Mouse (Mus musculus) cerebellum, adult 11 months (tissue): ENCODE measurements around the gene Fbxw7.

Experiments used
- DNase-seq: peaks from one replicate; pipeline ENCODE4 v3.0.0; 2022

Fbxw7 gene

GRCm38 (mm10) chr3:84906528-84906927, 91.5 kb downstream of the Fbxw7 start:
- DNase-seq = no peak

- DNase-seq = no peak
These were observed 99.2 kb downstream of the Fbxw7 start for GRCm38 (mm10) chr3:84914284-84914683.

GRCm38 (mm10) chr3:84917903-84918679, 103.0 kb downstream of the Fbxw7 start:
- no peak for DNase-seq

DNA sequence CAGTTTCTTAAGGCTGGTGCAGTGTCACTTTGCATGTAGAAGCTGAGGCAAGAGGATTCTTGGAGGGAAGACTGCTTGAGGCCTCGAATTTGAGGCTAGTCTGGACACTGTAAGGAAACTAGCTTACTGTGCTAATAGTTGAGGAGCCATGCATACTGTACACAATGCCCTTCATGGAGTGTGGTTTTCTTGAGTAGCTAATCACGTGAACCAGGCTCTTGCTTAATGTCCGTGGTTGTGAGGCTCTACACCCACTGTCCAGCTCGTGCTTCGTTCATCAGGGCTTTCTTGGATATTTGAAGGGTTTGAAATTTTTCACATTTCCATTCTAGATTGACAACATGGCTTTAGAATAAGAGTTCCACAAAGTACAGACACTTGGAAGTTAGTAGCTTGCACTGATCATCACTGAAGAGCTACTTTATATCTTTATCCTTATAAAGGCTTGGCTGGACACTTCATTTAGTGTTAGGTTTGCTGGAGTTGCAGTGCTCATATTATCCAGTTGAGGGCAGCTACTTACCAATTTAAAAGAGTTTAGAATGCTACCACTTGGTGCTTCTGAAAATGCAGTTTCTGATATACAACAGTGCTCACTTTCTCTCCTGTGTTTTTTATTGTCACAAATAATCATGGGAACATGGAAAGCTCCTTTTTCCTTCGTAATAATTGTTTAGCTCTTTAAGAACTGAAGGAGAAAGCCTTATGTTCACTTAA, 106.8 kb downstream of the Fbxw7 start:
- peak; percentile 10 for DNase-seq

DNA sequence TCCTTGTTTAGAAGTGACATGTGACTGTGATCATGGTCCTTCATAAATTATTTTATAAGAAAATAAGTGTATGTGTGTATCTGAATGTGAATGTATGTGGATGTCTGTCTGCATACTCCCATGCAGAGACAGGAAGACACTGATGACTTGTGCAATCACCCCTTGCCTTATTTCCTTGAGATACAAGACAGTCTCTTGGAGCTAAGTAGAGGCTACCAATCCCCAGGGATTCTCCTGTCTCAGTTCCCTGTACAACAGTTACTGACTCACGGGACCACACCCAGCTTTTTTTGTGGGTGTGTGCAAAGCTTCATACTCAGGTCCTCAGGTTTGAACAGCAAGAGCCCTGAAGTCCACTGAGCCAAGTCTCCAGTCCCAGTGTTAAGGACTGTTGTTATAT, 108.2 kb downstream of the Fbxw7 start:
- no peak for DNase-seq

DNA sequence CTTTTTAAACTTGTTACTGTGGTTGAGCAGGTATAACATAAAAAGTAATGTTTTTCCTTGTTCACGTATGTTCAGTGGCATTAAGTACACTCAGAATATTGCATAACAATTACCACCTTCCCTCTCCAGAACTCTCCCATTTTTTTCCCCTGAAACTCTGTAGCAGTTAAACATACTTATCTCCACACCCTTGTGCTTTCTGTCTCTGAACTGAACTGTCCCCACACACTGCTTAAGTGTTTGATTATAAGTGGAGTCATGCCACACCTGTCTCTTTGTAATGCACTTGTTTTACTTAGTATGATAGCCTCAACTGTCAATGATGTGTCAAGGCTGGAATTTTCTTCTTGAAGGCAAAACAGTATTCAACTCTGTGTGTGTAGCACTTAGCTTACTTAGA, 108.6 kb downstream of the Fbxw7 start:
- no peak for DNase-seq

DNA sequence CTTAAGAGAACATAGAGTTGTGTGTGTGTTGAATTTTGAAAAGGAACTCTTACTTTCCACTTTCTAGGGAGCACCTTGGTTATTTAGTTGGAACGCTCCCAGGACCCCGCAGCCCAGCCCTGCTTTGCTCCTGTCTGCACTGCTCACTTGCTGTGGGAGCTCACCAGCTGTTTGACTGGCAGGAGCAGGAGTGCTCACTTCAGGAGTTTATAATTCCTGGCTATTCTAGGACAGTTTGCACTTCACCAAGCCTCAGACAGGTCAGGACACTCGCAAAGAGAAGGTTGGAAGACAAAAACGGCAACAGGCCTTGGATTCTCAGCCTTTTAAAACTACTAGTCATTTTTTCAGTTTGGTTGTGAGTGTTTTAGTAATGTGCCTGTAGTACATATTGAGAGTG, 110.2 kb downstream of the Fbxw7 start:
- DNase-seq = no peak

DNA sequence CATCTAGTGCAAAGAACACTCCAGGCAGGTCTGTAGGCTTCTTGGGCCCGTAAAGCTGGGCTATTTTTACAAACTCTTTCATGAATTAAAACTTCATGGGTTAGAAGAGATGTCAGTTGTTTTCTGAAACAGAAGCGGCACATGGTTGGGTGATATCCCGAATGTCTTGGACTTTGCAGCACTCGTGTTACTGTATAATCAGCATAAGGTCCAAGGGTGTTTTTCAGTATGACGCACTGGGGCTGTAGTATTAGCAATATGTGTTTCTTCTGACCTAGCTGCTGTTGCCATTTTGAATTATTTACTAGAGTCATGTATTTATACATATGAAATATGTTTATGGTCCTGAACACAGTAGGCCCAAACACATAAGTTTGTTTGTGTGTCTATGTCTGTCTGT, 111.1 kb downstream of the Fbxw7 start:
- DNase-seq = no peak

DNA sequence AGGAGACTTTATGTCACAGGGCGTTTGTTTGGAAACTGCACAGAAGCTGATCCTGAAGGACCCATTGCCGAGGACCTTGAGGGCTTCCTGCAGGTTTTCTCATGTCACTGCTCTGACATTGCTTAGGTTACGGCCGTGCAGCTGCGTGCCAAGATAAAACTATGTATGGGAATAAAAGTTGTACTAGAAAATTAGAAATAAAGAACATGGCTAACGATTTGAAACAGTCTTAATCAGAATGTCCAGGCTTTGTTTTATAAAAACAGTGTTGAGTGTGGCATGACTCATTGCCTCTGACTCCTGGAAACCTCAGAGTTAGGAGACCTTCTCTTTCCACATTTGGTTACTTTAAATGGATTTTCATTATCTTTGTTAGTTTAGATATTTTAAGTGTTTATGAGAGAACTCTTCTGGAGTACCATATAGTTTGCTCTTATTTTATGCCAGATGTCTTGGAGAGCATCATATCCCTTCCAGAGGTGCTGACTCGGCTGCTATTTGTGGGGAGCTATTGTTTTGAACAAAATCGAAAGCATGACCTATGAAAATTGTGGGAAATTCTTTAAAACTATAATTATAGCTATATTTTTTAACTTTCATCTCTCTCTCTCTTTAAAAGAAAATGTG, 112.2 kb downstream of the Fbxw7 start:
- no peak for DNase-seq

GRCm38 (mm10) chr3:84927901-84928300, 112.8 kb downstream of the Fbxw7 start:
- DNase-seq = no peak

DNA sequence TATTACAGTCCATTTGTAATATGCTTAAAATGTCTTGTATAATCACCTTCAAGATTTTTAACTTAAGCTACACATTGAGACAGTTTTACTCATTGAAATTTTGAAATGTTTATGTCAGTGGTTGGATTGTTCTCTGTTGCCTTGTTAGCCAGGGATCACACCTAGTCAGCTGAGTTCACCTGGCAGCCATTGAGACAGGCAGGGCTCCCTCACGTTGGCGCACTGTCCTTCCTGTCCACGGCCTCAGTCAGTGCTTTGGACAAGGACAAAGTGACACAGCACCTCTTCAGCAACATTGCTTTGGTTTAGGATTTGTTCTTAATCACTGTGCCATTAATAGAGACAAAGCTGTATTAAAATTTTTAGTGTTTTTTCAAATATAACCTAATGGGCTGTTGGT, 114.1 kb downstream of the Fbxw7 start:
- DNase-seq = no peak

GRCm38 (mm10) chr3:84930683-84931082, 115.6 kb downstream of the Fbxw7 start:
- no peak for DNase-seq

DNA sequence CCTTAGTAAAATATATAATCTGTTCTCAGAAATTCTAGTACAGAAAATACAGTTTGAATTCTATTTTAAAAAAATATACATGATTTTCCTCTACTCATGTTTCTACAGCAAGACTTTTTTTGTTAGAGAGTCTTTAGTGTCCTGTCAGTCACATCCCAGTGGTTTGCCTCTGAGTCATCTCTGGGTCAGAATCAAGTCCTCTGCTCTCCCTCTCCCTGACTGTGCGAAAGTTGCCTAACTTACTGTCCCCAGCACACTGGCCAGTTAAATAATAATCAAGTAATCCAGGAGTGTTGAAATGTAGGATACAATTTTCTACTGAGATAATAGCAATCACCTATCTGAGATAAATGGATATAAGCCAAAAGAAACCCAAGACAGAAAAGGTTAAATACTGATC, 120.7 kb downstream of the Fbxw7 start:
- DNase-seq = no peak

DNA sequence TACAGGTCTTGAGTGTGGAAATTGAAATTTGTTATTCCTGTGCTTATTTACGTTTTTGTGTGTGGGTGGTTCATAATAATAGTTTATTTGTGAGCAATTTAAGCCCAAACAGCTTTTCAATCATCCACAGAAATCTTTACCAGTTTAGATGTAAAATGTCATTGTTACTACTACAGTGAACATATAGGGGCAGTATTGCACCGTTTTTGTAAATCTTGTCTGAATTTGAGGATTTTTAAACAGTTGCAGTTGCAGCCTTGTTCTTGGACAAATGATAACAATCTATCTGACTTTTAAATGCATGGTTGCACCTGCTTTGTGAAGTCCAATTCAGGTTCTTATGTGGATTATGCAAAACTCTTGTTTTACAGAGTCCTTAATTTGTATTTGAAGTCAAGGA, 121.2 kb downstream of the Fbxw7 start:
- DNase-seq = no peak

- no peak for DNase-seq
These were observed 121.9 kb downstream of the Fbxw7 start for GRCm38 (mm10) chr3:84936956-84937355.

DNA sequence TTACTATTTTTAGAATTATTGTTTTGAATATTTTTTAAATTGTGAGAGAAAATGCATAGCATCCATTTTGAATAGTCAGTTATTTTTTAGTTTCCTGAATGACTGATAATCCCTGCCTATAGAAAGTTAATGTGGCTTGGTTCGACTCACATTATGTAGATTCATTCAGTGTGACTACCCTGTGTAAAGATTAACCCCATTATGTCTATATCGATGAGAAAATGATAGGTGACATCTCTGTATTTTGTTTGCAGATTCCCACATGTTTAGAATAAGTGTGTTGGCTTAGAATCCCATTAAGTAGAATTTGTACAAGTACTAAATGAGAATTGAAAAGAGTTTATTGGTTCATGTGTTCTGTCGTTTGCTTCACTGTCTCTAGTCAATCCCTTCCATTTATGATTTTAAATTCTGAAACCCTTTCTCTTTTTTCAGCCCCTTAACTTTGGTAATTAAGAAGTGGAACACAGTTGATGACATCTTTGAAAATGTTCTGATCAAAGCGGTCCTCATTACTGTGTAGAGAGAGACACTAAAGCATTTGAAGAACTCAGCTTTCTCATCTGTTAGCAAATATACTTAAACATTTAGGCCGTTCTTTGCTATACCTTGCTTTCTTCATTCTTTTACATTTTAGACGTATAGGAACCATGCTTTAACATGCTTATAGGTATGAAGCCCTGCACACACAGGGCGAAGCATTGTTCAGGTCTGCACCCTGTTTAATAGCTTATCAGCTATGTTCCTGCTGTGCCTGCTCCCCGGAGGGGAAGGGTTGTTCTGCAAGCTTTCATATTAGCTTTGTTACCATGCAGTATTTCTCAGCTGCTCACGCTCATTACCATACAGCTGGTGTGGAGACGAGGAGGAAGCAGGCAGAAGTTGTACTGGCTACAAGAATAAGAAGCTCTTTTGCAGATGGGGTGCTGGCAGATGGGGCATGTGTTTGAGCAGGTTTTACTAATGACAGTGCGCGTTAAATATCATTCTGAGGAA, 122.6 kb downstream of the Fbxw7 start:
- DNase-seq = no peak

- DNase-seq = no peak
These were observed 129.9 kb downstream of the Fbxw7 start for GRCm38 (mm10) chr3:84944933-84945332.

DNA sequence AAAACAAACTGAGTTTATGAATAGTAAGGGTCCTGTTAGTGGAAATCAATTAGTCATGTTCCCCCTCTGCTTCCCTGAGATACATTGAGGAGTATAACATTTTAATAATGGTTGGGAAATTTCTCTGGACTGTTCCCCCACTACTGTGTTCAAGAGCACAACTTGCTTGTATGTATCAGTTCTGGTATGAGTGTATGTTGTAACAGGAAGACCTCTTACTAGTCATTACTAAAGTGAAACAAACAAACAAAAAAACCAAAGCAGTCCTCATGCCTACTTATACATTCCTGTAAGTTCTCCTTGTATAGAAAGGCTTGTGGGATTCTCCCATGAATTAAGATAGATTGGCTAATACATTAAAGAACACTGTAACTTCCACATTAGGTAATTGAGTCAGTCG, 131.3 kb downstream of the Fbxw7 start:
- DNase-seq = no peak

GRCm38 (mm10) chr3:84949387-84949786, 134.3 kb downstream of the Fbxw7 start:
- no peak for DNase-seq

- no peak for DNase-seq
These were observed 136.6 kb downstream of the Fbxw7 start for GRCm38 (mm10) chr3:84951698-84952097.

- peak; percentile 74 for DNase-seq
These were observed 137.1 kb downstream of the Fbxw7 start for GRCm38 (mm10) chr3:84952135-84952534.

DNA sequence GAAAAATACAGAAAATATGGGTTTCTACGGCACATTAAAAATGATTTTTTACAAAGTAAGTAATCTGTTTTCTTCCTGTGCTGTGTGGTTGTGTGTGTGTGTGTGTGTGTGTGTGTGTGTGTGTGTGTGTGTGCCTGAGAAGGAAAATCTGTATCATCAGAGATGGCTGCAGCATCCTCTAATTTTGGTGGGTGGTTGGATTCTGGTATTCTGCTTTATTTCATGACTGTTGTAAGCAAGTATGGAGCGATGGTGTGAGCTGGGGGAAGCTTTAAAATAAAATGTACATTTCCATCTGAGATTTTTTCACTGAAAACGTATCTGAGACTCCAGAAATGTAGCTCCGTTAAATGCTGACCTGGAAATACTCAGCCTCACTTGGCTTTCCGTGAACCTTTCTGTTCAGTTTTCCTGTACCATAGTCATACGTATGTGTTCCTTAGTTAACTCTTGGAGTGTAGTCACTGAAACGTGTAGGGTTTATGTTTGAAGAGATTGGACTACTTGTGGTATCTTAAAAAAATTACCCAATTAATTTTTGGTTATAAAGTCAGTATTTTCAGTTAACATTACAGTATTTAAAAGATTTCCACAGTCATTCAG, 137.6 kb downstream of the Fbxw7 start:
- no peak for DNase-seq
